ENCODE assay signal across 12 mouse cellular contexts in the genomic region with DNA sequence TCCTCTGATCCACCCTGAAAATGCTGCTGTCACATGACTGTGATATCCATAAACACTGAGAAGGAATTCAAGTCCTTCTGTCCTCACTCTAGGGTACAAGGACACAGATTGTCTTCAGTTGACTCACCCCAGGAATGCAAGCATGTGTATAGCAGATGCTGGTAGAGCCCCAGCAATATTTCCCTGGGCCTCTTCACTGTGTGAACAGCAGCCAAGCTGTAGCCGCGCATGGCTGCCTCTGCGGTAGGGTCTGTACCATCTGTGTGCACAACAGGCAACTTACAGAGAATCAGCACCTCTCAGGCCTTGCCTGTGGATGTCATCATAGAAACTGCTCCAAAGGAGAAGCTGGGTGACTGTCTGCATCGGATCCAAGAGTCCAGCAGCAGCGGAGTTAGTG. TPM values are rescaled to one million over a fixed set of nuclear protein-coding genes. Genes with fewer than 3 reads are reported as not detected.
DNase-seq lines count a peak whose midpoint lies in the region; ATAC-seq and TF ChIP-seq lines count a peak whose summit lies in the region.
"Had no signal": no experiment of that assay in that cellular context is flagged by ENCODE, and none has a peak within 500 bp of the region (broad histone marks: within the 10 kb centered on the region; RNA-seq: fewer than 3 reads in every experiment).

No protein-coding gene starts in this region.

- WGBS in kidney, postnatal 0 days: 74% methylated on average over 5 of the region's 5 CpGs

- H3K27me3 ChIP-seq in kidney, postnatal 0 days (ENCODE audit: insufficient read depth, low read length): no peaks in the 10 kb centered on the region
- H3K27me3 ChIP-seq: midbrain, embryonic 12.5 days had no signal

- intact Hi-C loops in heart, postnatal 36 days (cut with DNase I): no loop called here

- H3K27ac ChIP-seq in kidney, postnatal 0 days: no peak overlapping the region
- H3K27ac ChIP-seq: liver, embryonic 12.5 days; midbrain, embryonic 12.5 days had no signal

- H3K36me3 ChIP-seq in kidney, postnatal 0 days (ENCODE audit: insufficient read depth, low read length): no peaks in the 10 kb centered on the region
- H3K36me3 ChIP-seq: liver, embryonic 12.5 days; midbrain, embryonic 12.5 days had no signal

- no peak overlapping the region for H3K4me3 ChIP-seq in kidney, postnatal 0 days (replicated peaks; ENCODE audit: low read depth, low read length)
- H3K4me3 ChIP-seq: liver, embryonic 12.5 days; midbrain, embryonic 12.5 days had no signal

- no peak overlapping the region for H3K4me2 ChIP-seq in kidney, postnatal 0 days (ENCODE audit: low read length)
- H3K4me2 ChIP-seq: liver, embryonic 12.5 days; midbrain, embryonic 12.5 days had no signal

- ATAC-seq in kidney, postnatal 0 days (replicated peaks; ENCODE audit: low FRiP score, low read depth): peak; percentile 29; the same call in 1 of the 2 replicates
- ATAC-seq: liver, embryonic 12.5 days had no signal

- H3K9ac ChIP-seq in kidney, postnatal 0 days (ENCODE audit: low read depth, low read length): no peak overlapping the region
- H3K9ac ChIP-seq: liver, embryonic 12.5 days; midbrain, embryonic 12.5 days had no signal

- no peak for TF ChIP-seq CTCF in kidney, postnatal 0 days (IDR thresholded peaks at IDR 0.05; ENCODE audit: low read depth)
- no peak for TF ChIP-seq CTCF in brain, embryonic 14.5 days (IDR thresholded peaks at IDR 0.05; ENCODE audit: borderline replicate concordance, extremely low read depth, insufficient read depth, insufficient read length)

- no peaks in the 10 kb centered on the region for H3K9me3 ChIP-seq in kidney, postnatal 0 days (replicated peaks; ENCODE audit: low read length)
- H3K9me3 ChIP-seq: liver, embryonic 12.5 days; midbrain, embryonic 12.5 days had no signal

- TF ChIP-seq POLR2A in brain, embryonic 14.5 days (IDR thresholded peaks at IDR 0.05; ENCODE audit: borderline replicate concordance, extremely low read depth, insufficient read depth, insufficient read length, poor library complexity, severe bottlenecking): no peak

- peak; percentile 29 to 31 for DNase-seq in cerebellum, postnatal 25 days
- no peak for DNase-seq in cerebellum, adult 18-20 months
- DNase-seq in kidney, postnatal 0 days (ENCODE audit: low spot score): no peak
- DNase-seq in kidney, postnatal 14 days: no peak
- peak; percentile 62 for DNase-seq in brain, embryonic 14.5 days (ENCODE audit: low read depth)
- peak; percentile 15 for DNase-seq in layer of hippocampus, adult 9-10 months (ENCODE audit: low spot score)
- DNase-seq in spleen, postnatal 4 days (ENCODE audit: low spot score in 2 of 2): no peak
- DNase-seq in heart, postnatal 36 days: no peak
- DNase-seq: kidney, adult 8-10 months; right cerebral cortex, adult 18-20 months had no signal

- no peaks in the 10 kb centered on the region for H3K4me1 ChIP-seq in kidney, postnatal 0 days (replicated peaks; ENCODE audit: insufficient read depth, low read length)
- H3K4me1 ChIP-seq: liver, embryonic 12.5 days had no signal

RNA-seq across cellular contexts. Expression of gene Lgalsl, which starts 47.8 kb away (rescaled TPM):
- 31.3 and 33.8 TPM in 2 replicates for polyA plus RNA-seq in kidney, postnatal 0 days (2015; fragmentation: Nextera tagmentation; extraction: Ambion mirVana)
- 32.4 and 36.4 TPM in 2 replicates for polyA plus RNA-seq in brain, embryonic 14.5 days (2012; rRNA removed)
- total RNA-seq in heart, postnatal 36 days (2021): 10 to 100 TPM; 31.1 to 38.4 TPM

Comparison
In these comparisons a context has a peak if more than half of its experiments do, and no peak if none do; other contexts are left out.
1. DNase-seq: peak in cerebellum, postnatal 25 days (2 of 2), brain, embryonic 14.5 days (single experiment) and layer of hippocampus, adult 9-10 months (single experiment); none in cerebellum, adult 18-20 months (0 of 2), kidney, postnatal 0 days (single experiment), kidney, postnatal 14 days (single experiment), spleen, postnatal 4 days (0 of 2) and heart, postnatal 36 days (0 of 2).